Mouse (Mus musculus) small intestine, adult 10 weeks (tissue): ENCODE data around the gene Sdk1. TPM values are rescaled to one million over a fixed set of nuclear protein-coding genes. Genes with fewer than 3 reads are reported as not detected.

Experiments used
- polyA plus RNA-seq: library from polyadenylated mRNA; stranded (reverse); fragments of 350-450 nt; fragmentation: Illumina TruSeq; extraction: RNeasy Lipid Tissue Mini Kit (QIAGEN cat#74804); gene quantifications from one replicate; pipeline ENCODE4 v1.2.3, GENCODE M21; 2014; ENCODE audit warnings: low replicate concordance

The Sdk1 gene
- polyA plus RNA-seq = 0.07 TPM

GRCm38 (mm10) chr5:141240841-141241543, at the start of gene Sdk1:
Sdk1 (plus strand) TSS chr5:141241490.

Other genes starting within 250 kb of the Sdk1 start
- gene Card11, start 240.9 kb upstream of the Sdk1 start, polyA plus RNA-seq = 0.33 TPM